Mouse (Mus musculus) megakaryocyte, embryonic 14.5 days (primary cell): Measurements from ENCODE around the gene Slc39a3. TPM values are rescaled to one million over a fixed set of nuclear protein-coding genes. Genes with fewer than 3 reads are reported as not detected.
A peak's percentile ranks its signal among the peaks of the same experiment; 100 is the strongest.
"Not testable (repeated sequence)": the region's sequence is repeated elsewhere in the genome, so short reads cannot be mapped to it uniquely, and the experiment has no call there.

Experiments
- H3K27me3 ChIP-seq: replicated peaks from 2 replicates; pipeline ENCODE3; 2012; ENCODE audit warnings: inconsistent platforms
- H3K36me3 ChIP-seq: replicated peaks from 2 replicates; pipeline ENCODE3; 2012; ENCODE audit warnings: low read length, inconsistent platforms, mixed read lengths
- H3K4me1 ChIP-seq: 2 replicates; pipeline ENCODE4 v1.6.1; 2012; ENCODE audit warnings: inconsistent platforms
- H3K4me3 ChIP-seq: replicated peaks from 2 replicates; pipeline ENCODE3; 2012; ENCODE audit warnings: moderate library complexity, mild to moderate bottlenecking, inconsistent platforms
- H3K9me3 ChIP-seq: 2 replicates; pipeline ENCODE4 v1.6.1; 2012; ENCODE audit warnings: inconsistent platforms
- FLI1 ChIP-seq: IDR thresholded peaks from 2 replicates; pipeline ENCODE4 v1.6.1; 2012; ENCODE audit warnings: low read length, inconsistent platforms, mixed read lengths
- GATA1 ChIP-seq: IDR thresholded peaks from 3 replicates; pipeline ENCODE4 v1.6.1; 2012; ENCODE audit warnings: mixed read lengths, low read length, inconsistent platforms, borderline replicate concordance
- polyA plus RNA-seq: library from polyadenylated mRNA; stranded (reverse); fragments of >175 nt; gene quantifications from 2 replicates; pipeline ENCODE4 v1.2.3, GENCODE M21; 2012; ENCODE audit warnings: low replicate concordance; ENCODE audit not compliant: insufficient read depth

The Slc39a3 gene
- polyA plus RNA-seq, 1 experiment: 7.5 TPM

- Histone ChIP-seq H3K36me3 (no peaks in the 10 kb centered on the region), H3K4me3 (no peak overlapping the region), H3K27me3 (peaks cover 49% of the 10 kb centered on the region), H3K9me3 (0 out of 2 replicates have a peak, but pooled peaks cover 4% of the 10 kb centered on the region), H3K4me1 (peaks cover 53% of the 10 kb centered on the region)
- TF ChIP-seq GATA1 (no peak), FLI1 (no peak)
These were observed 39.9 kb downstream of the Slc39a3 start for GRCm38 (mm10) chr10:80997332-80997731.

- Histone ChIP-seq H3K27me3 (peaks cover 51% of the 10 kb centered on the region), H3K4me3 (no peak overlapping the region), H3K36me3 (no peaks in the 10 kb centered on the region), H3K9me3 (0 out of 2 replicates have a peak, but pooled peaks cover 4% of the 10 kb centered on the region), H3K4me1 (peaks cover 57% of the 10 kb centered on the region)
- TF ChIP-seq FLI1 (no peak), GATA1 (no peak)
These were observed 40.7 kb downstream of the Slc39a3 start for GRCm38 (mm10) chr10:80996501-80996900.

DNA sequence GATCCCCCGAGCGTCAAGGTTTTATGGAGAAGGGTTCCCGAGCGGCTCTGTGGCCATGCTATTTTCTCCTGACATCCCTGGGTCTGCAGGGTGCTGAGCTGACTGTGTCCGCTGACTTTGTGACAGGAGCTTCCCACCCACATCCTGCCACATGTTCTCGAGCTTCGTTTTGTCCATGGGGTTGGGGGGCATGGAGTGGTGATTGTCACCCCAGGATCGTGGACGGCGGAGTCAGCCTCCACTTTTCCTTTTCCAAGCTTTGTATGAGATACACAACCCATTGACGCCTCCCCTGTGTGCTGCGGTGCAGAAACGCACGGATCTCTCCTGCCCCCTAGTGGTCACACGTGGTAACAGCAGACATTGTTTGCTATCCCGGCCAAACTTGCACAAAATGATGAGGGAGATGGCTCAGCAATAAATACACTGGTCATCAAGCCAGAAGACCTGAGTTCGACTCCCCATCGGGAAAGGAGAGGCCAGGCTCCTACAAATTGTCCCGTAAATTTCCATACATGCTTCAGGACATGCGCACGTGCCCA, 42.1 kb downstream of the Slc39a3 start:
- H3K4me3 ChIP-seq: peak overlapping the region; percentile 88
- H3K36me3 ChIP-seq: no peaks in the 10 kb centered on the region
- H3K4me1 ChIP-seq: peaks cover 43% of the 10 kb centered on the region
- H3K9me3 ChIP-seq: 0 out of 2 replicates have a peak, but pooled peaks cover 4% of the 10 kb centered on the region
- peaks cover 44% of the 10 kb centered on the region for H3K27me3 ChIP-seq
- no peak for TF ChIP-seq GATA1
- no peak for TF ChIP-seq FLI1

GRCm38 (mm10) chr10:80994621-80995020, 42.6 kb downstream of the Slc39a3 start:
- peaks cover 47% of the 10 kb centered on the region for H3K27me3 ChIP-seq

GRCm38 (mm10) chr10:80993276-80993675, 44.0 kb downstream of the Slc39a3 start:
- H3K36me3 ChIP-seq: no peaks in the 10 kb centered on the region
- H3K4me3 ChIP-seq: no peak overlapping the region
- H3K27me3 ChIP-seq: peaks cover 56% of the 10 kb centered on the region
- peaks cover 38% of the 10 kb centered on the region for H3K4me1 ChIP-seq
- H3K9me3 ChIP-seq: 0 out of 2 replicates have a peak, but pooled peaks cover 4% of the 10 kb centered on the region
- TF ChIP-seq GATA1: no peak
- no peak for TF ChIP-seq FLI1

More at GRCm38 (mm10) chr10:80994621-80995020, 42.6 kb downstream of the Slc39a3 start:
- Histone ChIP-seq H3K4me1 (peaks cover 41% of the 10 kb centered on the region), H3K4me3 (peak overlapping the region; percentile 0), H3K36me3 (no peaks in the 10 kb centered on the region), H3K9me3 (0 out of 2 replicates have a peak, but pooled peaks cover 4% of the 10 kb centered on the region)
- TF ChIP-seq FLI1 (no peak), GATA1 (no peak)

GRCm38 (mm10) chr10:80991945-80992344, 45.3 kb downstream of the Slc39a3 start:
- TF ChIP-seq GATA1: no peak
- TF ChIP-seq FLI1: no peak
- Histone ChIP-seq H3K9me3 (0 out of 2 replicates have a peak, but pooled peaks cover 2% of the 10 kb centered on the region), H3K27me3 (peaks cover 51% of the 10 kb centered on the region), H3K4me1 (peaks cover 42% of the 10 kb centered on the region), H3K36me3 (no peaks in the 10 kb centered on the region), H3K4me3 (no peak overlapping the region)

DNA sequence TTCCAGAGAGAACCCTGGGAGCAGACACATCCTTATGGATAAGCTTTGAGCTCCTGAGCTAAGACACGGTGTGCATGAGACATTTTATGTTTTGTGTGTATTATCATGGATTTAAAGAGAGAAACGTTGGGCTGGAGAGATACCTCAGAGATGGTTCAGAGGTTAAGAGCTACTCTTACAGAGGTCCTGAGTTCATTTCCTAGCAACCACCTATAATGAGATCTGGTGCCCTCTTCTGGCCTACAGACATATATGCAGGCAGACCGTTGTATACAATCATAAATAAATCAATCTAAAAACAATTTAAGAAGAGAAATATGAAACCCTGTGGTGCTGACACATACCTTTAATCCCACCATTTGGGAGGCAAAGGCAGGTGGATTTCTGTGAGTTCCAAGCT, 46.2 kb downstream of the Slc39a3 start:
- Histone ChIP-seq H3K9me3 (no peaks in the 10 kb centered on the region), H3K4me1 (peaks cover 51% of the 10 kb centered on the region), H3K36me3 (no peaks in the 10 kb centered on the region), H3K4me3 (no peak overlapping the region), H3K27me3 (peaks cover 57% of the 10 kb centered on the region)
- TF ChIP-seq GATA1: no peak
- no peak for TF ChIP-seq FLI1

GRCm38 (mm10) chr10:80990406-80990805, 46.8 kb downstream of the Slc39a3 start:
- Histone ChIP-seq H3K36me3 (no peaks in the 10 kb centered on the region), H3K4me3 (no peak overlapping the region), H3K9me3 (no peaks in the 10 kb centered on the region), H3K27me3 (peaks cover 62% of the 10 kb centered on the region), H3K4me1 (peaks cover 55% of the 10 kb centered on the region)
- TF ChIP-seq FLI1 (no peak), GATA1 (no peak)

GRCm38 (mm10) chr10:80989854-80990253, 47.4 kb downstream of the Slc39a3 start:
- not testable (repeated sequence) for H3K36me3 ChIP-seq, H3K9me3 ChIP-seq, H3K4me3 ChIP-seq
- Histone ChIP-seq H3K4me1 (peaks cover 55% of the 10 kb centered on the region), H3K27me3 (peaks cover 66% of the 10 kb centered on the region)

- peaks cover 65% of the 10 kb centered on the region for H3K27me3 ChIP-seq
- no peaks in the 10 kb centered on the region for H3K36me3 ChIP-seq
- peaks cover 51% of the 10 kb centered on the region for H3K4me1 ChIP-seq
- no peak overlapping the region for H3K4me3 ChIP-seq
- TF ChIP-seq GATA1: no peak
- no peak for TF ChIP-seq FLI1
- no peaks in the 10 kb centered on the region for H3K9me3 ChIP-seq
These were observed 47.8 kb downstream of the Slc39a3 start for GRCm38 (mm10) chr10:80989446-80989845.

DNA sequence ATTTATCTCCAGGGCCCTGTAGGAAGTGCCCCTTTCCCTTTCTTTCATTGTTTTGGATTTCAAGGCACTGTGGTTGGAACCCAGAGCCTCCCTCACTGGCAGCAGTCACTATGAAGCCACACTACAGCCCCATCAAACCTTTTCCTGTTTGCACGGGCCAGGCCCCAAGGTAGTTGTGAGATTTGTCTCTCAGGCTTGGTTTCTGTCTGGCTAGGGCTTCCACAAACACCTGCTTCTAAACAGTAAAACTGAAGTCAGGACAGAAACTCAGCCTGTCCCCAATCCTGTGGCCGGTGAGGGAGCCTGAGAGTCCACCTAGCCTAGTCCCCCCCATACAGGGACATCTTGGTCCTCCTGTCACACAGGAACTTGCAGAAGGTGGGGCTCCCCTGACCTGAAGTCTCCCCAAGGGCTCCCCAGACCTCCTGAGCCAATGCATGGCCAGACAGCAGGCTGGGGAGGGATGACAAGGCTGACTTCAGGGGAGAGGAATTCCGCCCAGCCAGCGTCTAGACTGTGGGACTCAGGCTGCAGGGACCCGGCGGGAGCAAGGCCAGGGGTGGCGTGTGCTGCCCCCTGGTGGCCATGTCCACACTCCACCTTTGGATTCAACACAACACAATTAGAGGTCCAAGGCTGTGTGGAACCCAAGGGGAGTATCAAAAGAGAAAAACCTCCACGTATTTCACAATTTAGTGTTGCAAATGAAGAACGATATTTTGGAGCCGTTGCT, 49.4 kb downstream of the Slc39a3 start:
- TF ChIP-seq GATA1: no peak
- no peak for TF ChIP-seq FLI1
- H3K9me3 ChIP-seq: no peaks in the 10 kb centered on the region
- peaks cover 50% of the 10 kb centered on the region for H3K4me1 ChIP-seq
- peak overlapping the region; percentile 74 for H3K4me3 ChIP-seq
- H3K27me3 ChIP-seq: peaks cover 67% of the 10 kb centered on the region
- H3K36me3 ChIP-seq: no peaks in the 10 kb centered on the region
